Mouse (Mus musculus): ENCODE results near the gene Rimbp2. TPM values are rescaled to one million over a fixed set of nuclear protein-coding genes. Genes with fewer than 3 reads are reported as not detected.

The Rimbp2 gene
- polyA plus RNA-seq, 1 experiment from 2014 or later: 0.49 TPM

DNA sequence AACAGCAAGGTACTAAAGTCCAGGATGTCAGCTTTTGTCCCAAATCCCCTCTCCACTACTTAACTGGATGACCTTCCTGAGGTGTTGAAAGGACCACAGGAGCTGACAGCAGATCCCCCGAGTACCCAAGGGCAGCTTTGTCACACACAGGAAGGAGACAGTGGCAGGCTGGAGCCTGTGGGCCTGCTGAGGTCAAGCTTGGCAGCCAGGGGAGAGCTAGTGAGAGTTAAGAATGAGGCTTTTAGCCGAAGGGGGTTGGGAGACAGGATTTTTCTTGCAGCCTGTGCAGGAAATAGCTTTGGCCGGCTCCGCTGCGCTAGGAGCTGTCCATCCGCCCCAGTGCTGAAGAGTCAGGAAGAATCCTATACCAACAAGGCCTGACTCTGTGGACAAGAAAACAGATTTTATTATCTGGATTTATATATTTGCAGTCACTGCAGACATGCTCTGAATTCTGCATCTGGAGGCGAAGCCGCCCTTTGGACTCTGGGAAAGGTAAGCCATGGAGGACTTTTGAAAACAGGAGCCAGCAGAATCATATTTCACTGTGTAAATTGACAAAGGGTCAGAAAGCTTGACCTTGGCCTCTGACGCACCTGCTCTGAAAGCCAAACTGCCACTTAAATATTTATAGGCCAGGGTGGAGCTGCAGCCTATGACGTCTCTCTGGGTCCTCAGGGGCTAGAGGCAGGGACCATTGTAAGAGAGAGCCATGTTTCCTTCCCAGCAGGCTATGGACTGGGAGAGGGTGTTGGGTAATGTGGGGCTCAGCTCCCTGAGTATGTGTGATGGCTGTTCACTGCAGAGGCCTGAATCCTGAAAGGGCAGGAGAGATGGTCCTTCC is 35.9 kb downstream of the Rimbp2 start:
- ATAC-seq (ENCODE audit: insufficient number of reproducible peaks, insufficient read depth, low FRiP score, low read depth): peak; percentile 91
- no peak overlapping the region for H3K27ac ChIP-seq (ENCODE audit: low read length)
- H3K4me3 ChIP-seq (ENCODE audit: low read depth, low read length): no peak overlapping the region
- H3K9ac ChIP-seq (replicated peaks; ENCODE audit: low read depth, low read length): no peak overlapping the region
- H3K36me3 ChIP-seq (ENCODE audit: control insufficient read depth, insufficient read depth, low read length): no peaks in the 10 kb centered on the region
- peaks cover 5% of the 10 kb centered on the region; the same call in 1 of the 2 replicates for H3K4me1 ChIP-seq (ENCODE audit: control insufficient read depth, insufficient read depth, low read length)
- no peaks in the 10 kb centered on the region for H3K27me3 ChIP-seq (ENCODE audit: control insufficient read depth, insufficient read depth, low read length)
- WGBS: 2% methylated on average over 10 of the region's 10 CpGs
- H3K9me3 ChIP-seq (ENCODE audit: control insufficient read depth, low read depth, low read length): no peaks in the 10 kb centered on the region
- no peak overlapping the region for H3K4me2 ChIP-seq (replicated peaks; ENCODE audit: low read depth, low read length)

DNA sequence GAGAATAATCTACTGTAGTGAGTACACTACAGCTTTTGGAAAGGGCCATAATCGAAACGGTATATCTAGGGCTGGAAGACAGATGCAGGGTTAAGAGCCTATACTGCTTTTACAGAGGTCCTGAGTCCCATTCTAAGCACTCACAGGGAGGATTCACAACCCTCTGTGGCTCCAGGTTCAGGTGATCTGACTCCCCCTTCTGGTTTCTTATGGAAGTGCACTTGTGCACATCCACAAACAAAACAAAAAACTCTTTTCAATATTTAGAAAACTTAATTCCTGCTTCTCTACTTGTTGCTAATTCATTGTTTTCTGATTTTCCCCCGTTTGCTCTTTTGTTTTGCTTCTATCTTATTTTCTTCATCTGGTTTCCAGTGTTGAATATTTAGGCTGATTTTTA is 39.5 kb downstream of the Rimbp2 start:
- 73% methylated on average over 3 of the region's 3 CpGs for WGBS
- no peak for ATAC-seq (ENCODE audit: insufficient number of reproducible peaks, insufficient read depth, low FRiP score, low read depth)
- H3K4me2 ChIP-seq (replicated peaks; ENCODE audit: low read depth, low read length): no peak overlapping the region
- H3K4me1 ChIP-seq (ENCODE audit: control insufficient read depth, insufficient read depth, low read length): peaks cover 5% of the 10 kb centered on the region; the same call in 1 of the 2 replicates
- H3K36me3 ChIP-seq (ENCODE audit: control insufficient read depth, insufficient read depth, low read length): no peaks in the 10 kb centered on the region
- no peak overlapping the region for H3K9ac ChIP-seq (replicated peaks; ENCODE audit: low read depth, low read length)
- no peaks in the 10 kb centered on the region for H3K9me3 ChIP-seq (ENCODE audit: control insufficient read depth, low read depth, low read length)
- no peak overlapping the region for H3K27ac ChIP-seq (ENCODE audit: low read length)
- H3K27me3 ChIP-seq (ENCODE audit: control insufficient read depth, insufficient read depth, low read length): no peaks in the 10 kb centered on the region
- no peak overlapping the region for H3K4me3 ChIP-seq (ENCODE audit: low read depth, low read length)

GRCm38 (mm10) chr5:128912374-128912773 is 40.9 kb downstream of the Rimbp2 start:
- Histone ChIP-seq H3K27ac (ENCODE audit: low read length) (no peak overlapping the region), H3K9me3 (ENCODE audit: control insufficient read depth, low read depth, low read length) (no peaks in the 10 kb centered on the region), H3K4me1 (ENCODE audit: control insufficient read depth, insufficient read depth, low read length) (peaks cover 5% of the 10 kb centered on the region; the same call in 1 of the 2 replicates), H3K9ac (replicated peaks; ENCODE audit: low read depth, low read length) (no peak overlapping the region), H3K4me2 (replicated peaks; ENCODE audit: low read depth, low read length) (no peak overlapping the region), H3K36me3 (ENCODE audit: control insufficient read depth, insufficient read depth, low read length) (no peaks in the 10 kb centered on the region), H3K4me3 (ENCODE audit: low read depth, low read length) (no peak overlapping the region), H3K27me3 (ENCODE audit: control insufficient read depth, insufficient read depth, low read length) (no peaks in the 10 kb centered on the region)
- ATAC-seq (ENCODE audit: insufficient number of reproducible peaks, insufficient read depth, low FRiP score, low read depth): no peak
- 91% methylated on average over 3 of the region's 3 CpGs for WGBS

GRCm38 (mm10) chr5:128911593-128911992 is 41.7 kb downstream of the Rimbp2 start:
- H3K4me2 ChIP-seq (replicated peaks; ENCODE audit: low read depth, low read length): no peak overlapping the region
- H3K9ac ChIP-seq (replicated peaks; ENCODE audit: low read depth, low read length): no peak overlapping the region
- ATAC-seq (ENCODE audit: insufficient number of reproducible peaks, insufficient read depth, low FRiP score, low read depth): no peak
- no peaks in the 10 kb centered on the region for H3K36me3 ChIP-seq (ENCODE audit: control insufficient read depth, insufficient read depth, low read length)
- 71% methylated on average over 9 of the region's 9 CpGs for WGBS
- no peaks in the 10 kb centered on the region for H3K27me3 ChIP-seq (ENCODE audit: control insufficient read depth, insufficient read depth, low read length)
- no peaks in the 10 kb centered on the region for H3K9me3 ChIP-seq (ENCODE audit: control insufficient read depth, low read depth, low read length)
- no peaks in the 10 kb centered on the region for H3K4me1 ChIP-seq (ENCODE audit: control insufficient read depth, insufficient read depth, low read length)
- no peak overlapping the region for H3K27ac ChIP-seq (ENCODE audit: low read length)
- no peak overlapping the region for H3K4me3 ChIP-seq (ENCODE audit: low read depth, low read length)

GRCm38 (mm10) chr5:128904113-128904512 is 49.2 kb downstream of the Rimbp2 start:
- H3K9ac ChIP-seq (replicated peaks; ENCODE audit: low read depth, low read length): no peak overlapping the region
- WGBS: 8% methylated on average over 5 of the region's 5 CpGs
- peak; percentile 72; the same call in 1 of the 2 replicates for ATAC-seq (ENCODE audit: insufficient number of reproducible peaks, insufficient read depth, low FRiP score, low read depth)
- no peaks in the 10 kb centered on the region for H3K9me3 ChIP-seq (ENCODE audit: control insufficient read depth, low read depth, low read length)
- H3K4me3 ChIP-seq (ENCODE audit: low read depth, low read length): no peak overlapping the region
- no peaks in the 10 kb centered on the region for H3K27me3 ChIP-seq (ENCODE audit: control insufficient read depth, insufficient read depth, low read length)
- H3K4me2 ChIP-seq (replicated peaks; ENCODE audit: low read depth, low read length): no peak overlapping the region
- H3K4me1 ChIP-seq (ENCODE audit: control insufficient read depth, insufficient read depth, low read length): no peaks in the 10 kb centered on the region
- no peaks in the 10 kb centered on the region for H3K36me3 ChIP-seq (ENCODE audit: control insufficient read depth, insufficient read depth, low read length)
- H3K27ac ChIP-seq (ENCODE audit: low read length): no peak overlapping the region

- Histone ChIP-seq H3K4me1 (ENCODE audit: control insufficient read depth, insufficient read depth, low read length) (no peaks in the 10 kb centered on the region), H3K9ac (replicated peaks; ENCODE audit: low read depth, low read length) (no peak overlapping the region), H3K4me2 (replicated peaks; ENCODE audit: low read depth, low read length) (no peak overlapping the region), H3K27ac (ENCODE audit: low read length) (no peak overlapping the region), H3K4me3 (ENCODE audit: low read depth, low read length) (no peak overlapping the region), H3K9me3 (ENCODE audit: control insufficient read depth, low read depth, low read length) (no peaks in the 10 kb centered on the region), H3K27me3 (ENCODE audit: control insufficient read depth, insufficient read depth, low read length) (no peaks in the 10 kb centered on the region), H3K36me3 (ENCODE audit: control insufficient read depth, insufficient read depth, low read length) (no peaks in the 10 kb centered on the region)
- WGBS: 23% methylated on average over 12 of the region's 12 CpGs
- ATAC-seq (ENCODE audit: insufficient number of reproducible peaks, insufficient read depth, low FRiP score, low read depth): no peak
Measured at GRCm38 (mm10) chr5:128903120-128903519, 50.2 kb downstream of the Rimbp2 start.

GRCm38 (mm10) chr5:128899971-128900370 is 53.3 kb downstream of the Rimbp2 start:
- H3K27ac ChIP-seq (ENCODE audit: low read length): no peak overlapping the region
- no peaks in the 10 kb centered on the region for H3K4me1 ChIP-seq (ENCODE audit: control insufficient read depth, insufficient read depth, low read length)
- no peak overlapping the region for H3K9ac ChIP-seq (replicated peaks; ENCODE audit: low read depth, low read length)
- no peaks in the 10 kb centered on the region for H3K27me3 ChIP-seq (ENCODE audit: control insufficient read depth, insufficient read depth, low read length)
- H3K36me3 ChIP-seq (ENCODE audit: control insufficient read depth, insufficient read depth, low read length): no peaks in the 10 kb centered on the region
- H3K9me3 ChIP-seq (ENCODE audit: control insufficient read depth, low read depth, low read length): no peaks in the 10 kb centered on the region
- H3K4me2 ChIP-seq (replicated peaks; ENCODE audit: low read depth, low read length): no peak overlapping the region
- no peak for ATAC-seq (ENCODE audit: insufficient number of reproducible peaks, insufficient read depth, low FRiP score, low read depth)
- no peak overlapping the region for H3K4me3 ChIP-seq (ENCODE audit: low read depth, low read length)
- WGBS: 47% methylated on average over 13 of the region's 13 CpGs

- no peaks in the 10 kb centered on the region for H3K4me1 ChIP-seq (ENCODE audit: control insufficient read depth, insufficient read depth, low read length)
- no peaks in the 10 kb centered on the region for H3K27me3 ChIP-seq (ENCODE audit: control insufficient read depth, insufficient read depth, low read length)
- no peaks in the 10 kb centered on the region for H3K36me3 ChIP-seq (ENCODE audit: control insufficient read depth, insufficient read depth, low read length)
- H3K9ac ChIP-seq (replicated peaks; ENCODE audit: low read depth, low read length): no peak overlapping the region
- H3K4me2 ChIP-seq (replicated peaks; ENCODE audit: low read depth, low read length): no peak overlapping the region
- ATAC-seq (ENCODE audit: insufficient number of reproducible peaks, insufficient read depth, low FRiP score, low read depth): no peak
- WGBS: 79% methylated on average over 5 of the region's 5 CpGs
- no peak overlapping the region for H3K27ac ChIP-seq (ENCODE audit: low read length)
- no peak overlapping the region for H3K4me3 ChIP-seq (ENCODE audit: low read depth, low read length)
- no peaks in the 10 kb centered on the region for H3K9me3 ChIP-seq (ENCODE audit: control insufficient read depth, low read depth, low read length)
Measured at GRCm38 (mm10) chr5:128894921-128895320, 58.4 kb downstream of the Rimbp2 start.

DNA sequence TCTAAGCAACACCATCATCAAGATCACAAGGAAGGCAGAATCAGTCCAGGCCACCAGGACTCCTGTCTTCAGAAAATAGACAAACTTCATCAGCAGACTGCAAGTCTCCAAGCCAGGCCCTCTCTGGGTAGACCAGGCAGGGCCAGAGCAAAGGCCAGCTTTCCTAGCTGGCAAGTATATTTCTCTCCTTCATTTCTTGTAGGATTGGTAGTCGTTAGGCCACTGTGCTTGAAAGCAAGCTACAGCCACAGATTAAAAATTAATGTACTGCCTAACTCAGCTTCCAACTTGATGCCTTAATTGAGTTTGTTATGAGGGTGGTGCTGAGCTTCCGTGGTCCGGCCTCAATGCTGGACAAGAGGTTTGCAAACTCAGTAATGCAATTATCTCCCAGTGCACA is 65.7 kb downstream of the Rimbp2 start:
- H3K9ac ChIP-seq (replicated peaks; ENCODE audit: low read depth, low read length): no peak overlapping the region
- no peak for ATAC-seq (ENCODE audit: insufficient number of reproducible peaks, insufficient read depth, low FRiP score, low read depth)
- H3K4me3 ChIP-seq (ENCODE audit: low read depth, low read length): no peak overlapping the region
- H3K4me2 ChIP-seq (replicated peaks; ENCODE audit: low read depth, low read length): no peak overlapping the region
- no peaks in the 10 kb centered on the region for H3K27me3 ChIP-seq (ENCODE audit: control insufficient read depth, insufficient read depth, low read length)
- no peaks in the 10 kb centered on the region for H3K36me3 ChIP-seq (ENCODE audit: control insufficient read depth, insufficient read depth, low read length)
- no peak overlapping the region for H3K27ac ChIP-seq (ENCODE audit: low read length)
- no peaks in the 10 kb centered on the region for H3K9me3 ChIP-seq (ENCODE audit: control insufficient read depth, low read depth, low read length)
- no peaks in the 10 kb centered on the region for H3K4me1 ChIP-seq (ENCODE audit: control insufficient read depth, insufficient read depth, low read length)
- WGBS: 62% methylated on average over 3 of the region's 3 CpGs
